Mouse (Mus musculus): ENCODE results near the gene Liph.
"Not testable (repeated sequence)": the region's sequence is repeated elsewhere in the genome, so short reads cannot be mapped to it uniquely, and the experiment has no call there.

Liph gene

GRCm38 (mm10) chr16:21995304-21995703, at the start of gene Liph:
TSS of gene Liph (minus strand) at chr16:21995663.
- DNase-seq (ENCODE audit: low spot score): peak; percentile 47

- no peak for DNase-seq (ENCODE audit: low spot score)
These were observed 48.4 kb upstream of the Liph start for GRCm38 (mm10) chr16:22043830-22044229.

- DNase-seq (ENCODE audit: low spot score): no peak
These were observed 44.5 kb upstream of the Liph start for GRCm38 (mm10) chr16:22039978-22040377.

DNA sequence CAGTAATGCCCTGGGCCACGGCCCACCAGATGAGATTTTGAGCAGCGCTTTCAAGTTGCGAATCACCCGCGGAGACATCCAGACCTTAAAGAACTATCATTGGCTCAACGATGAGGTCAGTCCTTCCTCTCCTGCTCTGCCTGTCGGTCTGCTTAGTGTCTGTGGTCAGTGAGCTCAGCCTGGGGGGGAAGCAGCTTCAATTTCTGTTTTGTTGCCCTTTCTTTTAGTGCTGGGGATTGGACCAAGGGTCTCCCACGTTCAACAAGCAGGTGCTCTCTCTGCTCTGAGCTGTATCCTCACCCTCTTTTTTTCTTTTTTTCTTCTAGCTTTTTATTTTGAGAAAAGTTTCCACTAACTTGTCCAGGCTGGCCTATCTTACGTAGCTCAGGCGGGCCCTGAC, 43.1 kb upstream of the Liph start:
- no peak for DNase-seq (ENCODE audit: low spot score)

DNA sequence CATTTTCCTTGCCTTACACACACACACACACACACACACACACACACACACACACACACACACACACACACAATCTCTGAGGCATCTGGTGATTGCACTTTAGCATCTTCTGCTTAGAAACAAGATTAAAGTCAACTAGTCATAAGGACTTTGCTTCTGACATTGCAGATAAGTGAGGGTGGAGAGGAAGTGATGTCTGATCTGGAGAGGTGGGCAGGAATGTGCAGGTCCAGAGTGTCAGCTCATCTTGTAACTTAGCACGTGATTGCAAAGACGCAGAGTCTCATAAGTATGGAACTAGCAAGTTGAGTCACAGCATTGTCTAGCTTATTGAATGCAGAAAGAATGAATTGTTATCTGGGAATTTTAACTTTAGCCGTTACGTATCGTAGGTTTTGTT, 32.0 kb upstream of the Liph start:
- DNase-seq (ENCODE audit: low spot score): no peak

- DNase-seq (ENCODE audit: low spot score): peak; percentile 33
These were observed 26.7 kb upstream of the Liph start for GRCm38 (mm10) chr16:22022122-22022521.

- DNase-seq (ENCODE audit: low spot score): no peak
These were observed 20.1 kb upstream of the Liph start for GRCm38 (mm10) chr16:22015569-22015968.

DNA sequence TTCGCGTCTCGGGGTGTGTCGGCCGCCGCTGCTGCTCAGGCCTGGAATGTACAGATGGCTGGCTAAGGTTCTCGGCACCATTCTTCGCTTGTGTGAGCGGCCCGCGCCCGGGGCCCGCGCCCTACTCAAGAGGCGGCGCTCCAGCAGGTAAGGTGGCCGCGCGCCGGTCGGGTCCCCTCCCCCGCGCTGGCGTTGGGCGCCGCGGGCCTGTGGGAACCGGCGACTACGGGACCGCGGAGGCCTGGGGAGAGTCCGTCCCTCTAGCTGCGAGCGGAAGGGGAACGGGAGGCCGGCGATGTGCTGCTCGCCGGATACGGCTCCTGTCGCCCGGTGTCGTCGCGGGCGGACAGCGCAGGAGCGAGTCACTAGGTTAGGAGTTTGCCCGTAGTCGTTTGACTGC, 14.1 kb upstream of the Liph start:
- no peak for DNase-seq (ENCODE audit: low spot score)

DNA sequence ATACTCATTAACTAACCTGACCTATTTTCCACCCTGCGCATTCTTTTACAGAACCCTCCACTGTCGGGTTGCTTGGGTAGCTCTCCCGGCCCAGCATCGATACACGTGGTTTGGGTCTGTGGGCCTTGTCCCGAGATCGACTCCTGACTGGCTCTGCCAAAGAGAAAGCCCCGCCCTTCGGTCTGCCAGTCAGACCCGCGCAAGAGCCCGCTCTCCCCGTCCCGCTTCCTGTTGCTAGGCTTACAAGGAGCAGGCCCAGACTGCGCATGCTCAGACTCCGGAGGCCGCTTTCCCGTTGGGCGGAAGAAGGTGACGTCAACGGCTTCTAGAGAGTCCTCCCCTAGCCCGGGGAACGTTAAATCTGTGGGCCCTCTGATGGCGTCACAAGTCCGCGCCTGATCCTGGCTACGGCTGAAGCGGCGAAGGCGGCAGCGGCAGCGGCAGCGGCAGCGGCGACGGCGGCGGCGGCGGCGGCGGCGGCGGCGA, 13.7 kb upstream of the Liph start, which contains the start of gene Senp2:
Gene Senp2, plus strand, starts transcription at position 386 of the 486 bp plus-strand sequence.
- peak; percentile 100 for DNase-seq (ENCODE audit: low spot score)

DNA sequence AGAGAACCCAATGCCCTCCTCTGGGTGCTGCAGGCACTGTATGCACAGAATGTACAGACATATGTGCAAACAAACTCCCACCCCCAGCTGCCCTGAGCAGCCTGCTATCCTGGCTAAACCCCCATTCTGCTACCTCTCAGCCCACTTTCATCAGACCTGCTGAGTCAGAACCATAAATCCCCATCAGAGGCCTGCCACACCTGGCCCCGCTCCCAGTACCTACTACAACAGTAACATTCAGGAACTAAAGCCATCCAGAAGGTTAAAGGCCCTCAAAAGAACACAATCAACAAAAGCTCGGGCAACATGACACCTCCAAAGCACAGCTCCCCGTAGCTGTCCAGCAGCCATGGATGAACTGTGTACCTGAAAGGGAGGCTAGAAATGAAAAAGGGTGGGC, 6.1 kb upstream of the Liph start:
- DNase-seq (ENCODE audit: low spot score): no peak

DNA sequence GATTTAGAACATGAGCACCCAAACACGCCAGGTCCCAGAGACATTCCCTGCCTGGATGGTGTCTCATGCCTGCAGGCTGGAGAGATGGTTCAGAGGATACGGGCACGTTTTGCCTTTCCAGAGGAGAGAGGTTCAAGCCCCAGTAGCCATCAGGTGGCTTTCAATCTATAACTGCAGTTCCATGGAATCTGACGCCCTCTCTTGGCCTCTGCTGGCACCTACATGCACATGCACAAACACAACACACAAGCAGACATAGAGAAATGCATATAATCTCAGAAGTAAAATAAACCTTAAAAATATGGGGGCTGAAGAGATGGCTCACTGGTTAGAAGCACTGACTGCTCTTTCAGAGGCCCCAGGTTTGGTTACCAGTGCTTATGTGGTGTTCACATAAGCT, 5.7 kb upstream of the Liph start:
- no peak for DNase-seq (ENCODE audit: low spot score)

DNA sequence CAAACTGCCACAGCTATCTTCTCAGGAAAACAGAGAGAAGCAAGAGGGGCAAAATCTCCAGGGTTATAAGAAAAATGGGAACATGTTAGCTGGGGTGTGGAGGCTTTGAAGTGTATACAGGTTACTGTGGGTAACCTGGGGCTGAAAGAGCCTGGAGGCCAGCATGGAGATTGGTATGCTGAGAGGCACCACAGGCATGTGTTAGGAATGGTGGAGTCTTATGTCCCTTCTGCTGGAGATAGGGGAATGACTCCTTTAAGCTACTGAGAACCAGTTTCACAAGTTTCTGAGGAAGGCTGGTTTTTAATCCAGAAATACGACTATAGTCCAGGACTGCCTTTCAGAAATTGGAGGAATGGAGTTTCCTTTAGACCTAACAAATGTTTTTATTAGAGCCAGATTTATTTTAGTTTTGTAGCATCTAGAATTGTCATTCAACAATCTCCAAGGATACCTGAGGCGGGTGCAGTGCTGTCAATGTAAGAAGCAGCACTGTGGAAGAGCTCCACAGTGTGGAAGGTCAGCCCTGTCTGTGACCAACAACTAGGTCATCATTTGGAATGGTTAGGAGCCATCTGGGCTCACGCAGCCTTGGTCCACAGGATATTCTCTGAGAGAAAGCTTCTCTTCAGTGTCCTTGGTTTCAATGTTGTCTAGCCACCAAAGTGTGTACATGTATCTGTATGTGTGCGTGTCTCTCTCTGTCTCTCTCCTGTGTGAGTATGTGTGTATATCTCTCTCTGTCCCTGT, 4.7 kb upstream of the Liph start:
- no peak for DNase-seq (ENCODE audit: low spot score)

DNA sequence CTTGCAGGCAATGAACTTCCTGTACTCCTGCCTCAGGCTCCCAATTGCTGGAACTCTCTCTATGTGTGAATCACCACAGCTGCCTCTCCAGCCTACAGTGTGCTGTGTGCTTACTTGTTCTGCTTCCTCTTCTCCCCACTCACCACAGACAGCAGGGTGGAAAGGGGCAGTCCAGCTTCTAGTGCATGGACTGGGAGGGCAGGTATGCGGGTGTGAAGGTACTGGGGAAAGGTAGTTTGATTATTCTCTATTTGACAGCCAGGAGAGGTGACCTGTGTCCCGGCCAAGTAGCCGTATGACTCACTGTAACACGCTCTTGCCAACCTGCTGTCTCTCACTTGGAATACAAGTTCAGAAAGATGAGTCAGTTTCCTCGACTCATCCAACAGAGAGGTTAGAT, 2.6 kb upstream of the Liph start:
- DNase-seq (ENCODE audit: low spot score): no peak

DNA sequence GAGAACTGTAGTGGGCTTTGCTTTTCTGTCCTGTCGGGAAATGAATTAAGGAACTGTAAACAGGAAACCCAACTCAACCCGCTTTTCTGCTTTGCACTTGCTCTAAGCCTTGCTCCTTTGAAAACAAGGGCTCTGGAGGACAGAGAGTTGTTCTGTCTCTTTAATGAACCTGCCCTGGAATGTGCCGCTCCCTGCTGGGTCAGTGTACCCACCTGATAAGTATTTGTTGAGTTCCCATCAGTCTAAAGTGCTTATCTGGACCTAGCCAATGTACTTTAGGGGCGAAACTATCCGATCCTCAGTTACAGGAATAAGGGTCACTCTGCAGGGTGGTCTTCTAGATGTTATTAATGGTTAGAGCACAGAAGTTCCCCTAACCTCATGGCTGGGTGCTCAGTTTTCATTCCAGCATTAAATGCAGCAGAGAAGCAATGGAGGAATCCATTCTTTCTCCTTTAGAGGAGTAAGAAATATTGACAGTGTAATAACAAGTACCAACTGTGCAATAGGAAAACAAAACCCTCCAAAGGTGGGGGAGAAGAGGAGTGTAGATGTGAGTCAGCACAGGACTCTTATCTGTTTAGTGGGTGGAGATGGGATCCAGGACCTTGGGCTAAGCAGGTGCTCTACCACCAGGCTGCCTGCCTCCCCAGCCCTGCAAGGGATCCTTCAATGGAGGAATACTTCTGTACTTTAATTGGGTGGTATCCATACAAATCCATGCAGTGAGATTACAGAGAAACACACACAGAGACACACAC, 1.6 kb upstream of the Liph start:
- no peak for DNase-seq (ENCODE audit: low spot score)

DNA sequence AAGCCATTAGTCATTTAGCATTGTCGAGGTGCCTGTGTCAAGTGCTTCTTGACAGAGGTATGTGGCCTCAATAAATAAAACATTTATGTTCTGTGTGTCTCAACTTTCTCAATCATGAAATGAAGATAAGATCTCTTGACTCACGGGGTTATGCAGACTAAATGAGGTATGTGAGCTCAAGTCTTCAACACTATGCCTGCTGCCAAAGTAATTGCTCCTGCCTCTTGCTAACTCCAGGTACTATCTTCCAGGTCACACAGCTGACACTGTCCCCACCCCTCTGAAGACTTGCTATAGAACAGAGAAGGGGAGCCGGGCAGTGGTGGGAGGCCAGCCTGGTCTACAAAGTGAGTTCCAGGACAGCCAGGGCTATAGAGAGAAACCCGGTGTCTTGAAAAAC, 939 bp upstream of the Liph start:
- no peak for DNase-seq (ENCODE audit: low spot score)

DNA sequence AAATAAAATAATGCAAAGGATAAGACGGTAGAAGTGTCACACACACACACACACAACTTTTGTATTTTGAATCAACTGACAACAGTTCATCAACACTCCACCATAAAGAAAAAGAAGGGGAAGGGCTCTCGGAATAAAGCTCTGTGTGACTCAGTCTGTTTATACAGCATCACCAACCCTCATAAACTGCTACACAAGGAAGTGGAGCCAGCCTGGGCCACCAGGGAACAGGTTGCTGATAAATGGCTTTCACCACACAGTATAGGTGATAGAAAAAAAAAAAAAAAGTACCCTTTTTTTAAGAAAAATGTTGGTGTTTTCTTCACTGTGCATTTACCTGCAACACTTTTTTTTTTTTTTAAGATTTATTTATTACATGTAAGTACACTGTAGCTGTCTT, 3.7 kb downstream of the Liph start:
- no peak for DNase-seq (ENCODE audit: low spot score)

- not testable (repeated sequence) for DNase-seq (ENCODE audit: low spot score)
These were observed 4.6 kb downstream of the Liph start for GRCm38 (mm10) chr16:21990893-21991292.

DNA sequence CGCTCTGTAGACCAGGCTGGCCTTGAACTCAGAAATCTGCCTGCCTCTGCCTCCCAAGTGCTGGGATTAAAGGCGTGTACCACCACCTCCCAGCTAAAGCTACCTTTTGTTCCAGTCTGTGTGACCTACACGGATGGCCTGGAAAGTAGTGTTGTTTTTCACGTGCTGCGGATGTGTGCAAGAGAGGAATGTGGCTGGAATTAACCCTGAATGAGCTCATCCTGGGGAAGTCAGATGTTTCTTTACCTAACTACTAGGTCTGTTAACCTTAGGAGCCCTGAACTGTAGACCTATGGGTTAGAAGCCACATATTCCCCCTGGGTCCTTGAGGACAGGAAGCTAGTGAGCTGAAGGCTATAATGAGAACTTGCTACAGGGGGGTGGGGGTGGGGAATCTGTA, 7.5 kb downstream of the Liph start:
- DNase-seq (ENCODE audit: low spot score): no peak

GRCm38 (mm10) chr16:21986191-21986590, 9.3 kb downstream of the Liph start:
- no peak for DNase-seq (ENCODE audit: low spot score)

- DNase-seq (ENCODE audit: low spot score): no peak
These were observed 11.4 kb downstream of the Liph start for GRCm38 (mm10) chr16:21984091-21984490.

DNA sequence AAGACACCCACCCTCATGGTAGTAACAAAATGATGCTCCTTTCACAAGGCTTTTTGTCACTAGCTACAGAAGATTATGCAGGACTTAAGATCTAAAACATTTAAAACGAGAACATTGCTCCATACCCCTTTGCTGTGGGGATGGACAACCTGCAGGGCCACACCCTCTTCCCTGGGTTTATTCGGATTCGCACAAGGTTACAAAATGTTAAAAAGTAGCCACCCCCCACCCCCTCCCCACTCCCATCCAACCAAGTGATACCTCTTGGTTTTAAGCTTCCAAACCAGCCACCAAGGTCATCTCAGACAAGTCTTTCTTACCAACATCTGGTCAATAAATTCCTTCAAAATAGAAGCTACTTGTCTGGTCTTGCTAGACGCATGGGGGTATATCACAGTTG, 11.9 kb downstream of the Liph start:
- DNase-seq (ENCODE audit: low spot score): no peak

GRCm38 (mm10) chr16:21983146-21983545, 12.3 kb downstream of the Liph start:
- DNase-seq (ENCODE audit: low spot score): no peak

GRCm38 (mm10) chr16:21977347-21977746, 18.1 kb downstream of the Liph start:
- no peak for DNase-seq (ENCODE audit: low spot score)
